Mouse (Mus musculus) thymus, adult 2 months (tissue): ENCODE results near the gene Zfyve26.

Experiments used
- CTCF ChIP-seq: fragments of 200-500 bp; IDR thresholded peaks from 2 replicates; pipeline ENCODE4 v1.5.1; 2012; ENCODE audit warnings: mild to moderate bottlenecking, control low read depth, low read length, moderate library complexity, borderline replicate concordance; ENCODE audit not compliant: control insufficient read depth, poor library complexity, insufficient read depth; ENCODE audit errors: extremely low read depth
- POLR2A ChIP-seq: fragments of 200-500 bp; IDR thresholded peaks from 2 replicates; pipeline ENCODE4 v1.6.1; 2012; ENCODE audit warnings: mild to moderate bottlenecking, low read length, control low read depth, moderate library complexity; ENCODE audit not compliant: control insufficient read depth, poor library complexity, insufficient read depth; ENCODE audit errors: extremely low read depth

- TF ChIP-seq POLR2A (no peak), CTCF (no peak)
These were observed 16.5 kb downstream of the Zfyve26 start for GRCm38 (mm10) chr12:79279513-79280115.
